Mouse (Mus musculus) brain, embryonic 18.5 days (tissue): ENCODE results near the gene Peak1.

Experiments
- DNase-seq: peaks from one replicate; pipeline ENCODE4 v3.0.0-alpha.2; 2012; ENCODE audit warnings: low read depth, low spot score

Peak1 gene

DNA sequence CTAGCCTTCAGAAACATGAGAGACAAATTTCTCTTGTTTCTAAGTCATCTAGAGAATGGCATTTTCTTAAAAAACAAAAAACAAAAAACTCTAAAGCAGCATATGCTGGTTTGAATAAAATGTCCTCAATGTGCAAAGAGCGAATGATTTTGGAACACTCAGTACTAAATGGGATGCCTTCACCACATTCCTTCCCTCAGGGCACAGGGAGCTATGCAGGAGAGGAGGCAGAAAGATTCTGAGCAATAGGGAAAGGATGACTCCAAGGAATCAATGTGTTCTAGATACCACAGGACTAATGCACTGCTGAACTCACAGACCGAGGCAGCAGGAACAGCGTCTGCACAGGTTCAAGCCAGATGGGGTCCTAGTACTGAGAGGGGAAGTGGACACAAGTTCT lies 103.5 kb downstream of the Peak1 start:
- no peak for DNase-seq

DNA sequence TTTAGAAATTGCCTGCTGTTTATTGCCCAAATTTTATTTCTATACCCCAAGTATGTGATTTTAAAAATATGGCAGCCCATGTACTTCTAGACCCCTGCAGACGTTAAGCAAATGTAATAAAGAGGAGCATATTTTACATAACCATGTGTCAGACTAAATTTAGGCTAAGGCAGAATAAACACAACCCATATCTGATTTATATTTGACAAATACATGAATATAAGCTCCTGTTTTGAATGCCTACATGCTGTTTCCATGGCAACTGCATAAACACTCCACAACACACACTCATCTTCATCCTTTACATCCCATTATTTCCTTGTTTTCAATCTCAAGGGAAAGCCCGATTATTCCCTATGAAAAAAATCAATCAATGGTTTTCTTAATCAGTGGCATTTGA lies 108.8 kb downstream of the Peak1 start:
- peak; percentile 32 for DNase-seq

DNA sequence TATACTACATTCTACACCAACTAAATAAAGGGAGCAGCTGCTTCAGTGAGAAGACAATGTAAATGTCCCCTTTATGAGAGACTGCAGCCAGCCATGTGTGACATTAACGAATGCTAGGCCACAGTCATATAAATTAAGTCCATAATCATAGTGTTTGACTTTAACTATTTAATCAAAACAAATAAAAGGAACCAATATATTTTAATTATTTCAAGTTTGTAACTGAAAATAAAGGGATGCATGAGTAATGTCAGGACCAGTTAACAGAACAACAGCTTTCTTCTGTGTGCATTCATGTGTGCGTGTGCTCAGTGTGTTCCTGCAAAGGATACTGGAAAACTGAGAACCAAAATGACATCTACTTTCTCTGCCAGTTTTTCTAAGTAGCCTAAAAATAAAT lies 113.3 kb downstream of the Peak1 start:
- no peak for DNase-seq

DNA sequence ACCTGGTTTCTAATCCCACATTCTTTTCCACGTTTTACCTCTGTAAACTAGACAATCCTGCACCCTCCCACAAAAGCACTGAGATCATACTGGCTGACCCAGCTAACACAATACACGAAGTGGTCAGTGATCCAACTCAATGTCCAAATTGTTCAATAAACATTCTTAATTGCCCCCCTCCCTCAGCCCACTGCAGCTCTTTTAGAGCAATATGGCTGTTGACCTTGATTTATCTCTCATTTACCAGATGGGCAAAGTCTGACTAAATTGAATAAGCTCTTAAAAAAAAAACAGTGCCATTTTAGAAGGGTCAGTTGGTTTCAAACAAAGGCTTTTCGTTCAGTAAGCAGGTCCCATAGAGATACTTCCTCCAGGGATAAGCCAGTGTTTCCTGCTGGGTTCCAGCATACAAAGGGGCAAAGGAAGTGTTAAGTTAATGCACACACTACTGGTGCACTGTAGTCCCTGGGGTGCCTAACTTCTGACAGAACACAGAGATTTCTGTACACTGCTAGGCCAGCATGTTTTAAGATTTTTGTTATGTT lies 114.9 kb downstream of the Peak1 start:
- no peak for DNase-seq

DNA sequence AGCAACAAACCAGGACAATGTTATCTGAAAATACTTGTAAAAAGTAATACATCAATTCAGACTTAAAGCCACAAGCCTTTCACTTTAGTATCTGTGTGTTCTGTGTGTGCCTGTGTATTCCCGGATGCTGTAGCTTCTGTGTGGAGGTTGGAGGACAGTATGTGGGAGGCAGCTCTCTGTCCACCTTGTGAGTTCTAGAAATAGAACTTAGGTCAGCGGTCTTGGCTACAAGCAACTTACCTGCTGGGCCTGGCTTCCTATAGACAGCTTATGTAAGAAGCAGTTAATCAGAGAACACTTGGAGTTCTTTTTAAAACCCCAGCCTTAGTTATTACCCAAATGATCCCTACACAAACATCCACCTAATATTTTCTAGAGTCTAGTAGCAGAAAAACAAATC lies 127.8 kb downstream of the Peak1 start:
- no peak for DNase-seq

DNA sequence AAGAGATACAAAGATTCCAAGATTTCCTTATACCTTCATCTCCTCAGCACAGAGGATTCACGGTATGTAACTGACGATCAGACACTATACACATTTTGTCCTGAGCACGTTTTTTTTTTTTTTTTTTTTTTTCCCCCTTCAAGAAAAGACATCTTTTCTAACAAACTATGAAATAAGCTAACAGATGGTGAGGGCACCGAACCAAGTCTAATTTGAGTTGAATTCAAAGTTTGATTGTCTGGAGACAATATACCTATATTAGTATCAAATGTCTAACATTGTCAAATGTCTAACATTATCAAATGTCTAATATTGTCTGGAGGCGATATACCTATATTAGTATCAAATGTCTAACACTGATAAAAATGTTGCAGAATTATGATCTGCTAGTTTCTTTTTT lies 135.4 kb downstream of the Peak1 start:
- DNase-seq: no peak

DNA sequence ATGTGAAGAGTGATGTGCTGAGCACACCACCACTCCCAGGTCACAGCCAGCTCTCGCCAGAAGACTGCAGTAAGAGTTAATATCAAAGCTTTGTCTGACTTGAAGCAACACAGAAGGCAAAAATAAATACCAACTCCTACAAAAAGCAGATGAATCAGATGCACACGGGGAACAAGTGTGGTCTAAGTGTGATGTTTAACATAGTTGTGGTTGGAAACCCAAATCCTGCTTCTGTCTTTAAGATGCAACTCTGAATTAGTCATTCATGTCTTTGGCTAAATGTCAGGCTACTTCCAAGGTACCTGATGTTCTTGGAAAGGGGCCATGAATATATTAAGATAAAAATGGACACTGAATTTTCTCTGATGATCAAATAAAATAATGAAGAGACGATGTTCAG lies 144.3 kb downstream of the Peak1 start:
- no peak for DNase-seq

DNA sequence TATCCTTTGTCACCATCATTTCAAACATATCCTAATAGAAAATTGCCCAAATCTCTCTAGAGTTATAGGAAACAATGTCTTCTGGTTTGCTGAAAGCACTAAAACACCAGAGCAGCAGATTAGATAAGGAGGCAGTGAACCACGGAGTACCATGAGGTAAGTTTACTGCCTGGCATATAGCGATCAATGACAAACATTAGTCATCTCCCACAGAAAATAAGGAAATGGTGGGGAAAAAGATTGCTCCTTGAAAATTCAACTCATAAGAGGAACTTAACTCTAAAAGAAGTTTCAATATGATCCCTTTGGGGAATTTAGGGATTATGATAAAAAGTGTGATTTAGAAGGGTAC lies 145.6 kb downstream of the Peak1 start:
- DNase-seq: no peak

DNA sequence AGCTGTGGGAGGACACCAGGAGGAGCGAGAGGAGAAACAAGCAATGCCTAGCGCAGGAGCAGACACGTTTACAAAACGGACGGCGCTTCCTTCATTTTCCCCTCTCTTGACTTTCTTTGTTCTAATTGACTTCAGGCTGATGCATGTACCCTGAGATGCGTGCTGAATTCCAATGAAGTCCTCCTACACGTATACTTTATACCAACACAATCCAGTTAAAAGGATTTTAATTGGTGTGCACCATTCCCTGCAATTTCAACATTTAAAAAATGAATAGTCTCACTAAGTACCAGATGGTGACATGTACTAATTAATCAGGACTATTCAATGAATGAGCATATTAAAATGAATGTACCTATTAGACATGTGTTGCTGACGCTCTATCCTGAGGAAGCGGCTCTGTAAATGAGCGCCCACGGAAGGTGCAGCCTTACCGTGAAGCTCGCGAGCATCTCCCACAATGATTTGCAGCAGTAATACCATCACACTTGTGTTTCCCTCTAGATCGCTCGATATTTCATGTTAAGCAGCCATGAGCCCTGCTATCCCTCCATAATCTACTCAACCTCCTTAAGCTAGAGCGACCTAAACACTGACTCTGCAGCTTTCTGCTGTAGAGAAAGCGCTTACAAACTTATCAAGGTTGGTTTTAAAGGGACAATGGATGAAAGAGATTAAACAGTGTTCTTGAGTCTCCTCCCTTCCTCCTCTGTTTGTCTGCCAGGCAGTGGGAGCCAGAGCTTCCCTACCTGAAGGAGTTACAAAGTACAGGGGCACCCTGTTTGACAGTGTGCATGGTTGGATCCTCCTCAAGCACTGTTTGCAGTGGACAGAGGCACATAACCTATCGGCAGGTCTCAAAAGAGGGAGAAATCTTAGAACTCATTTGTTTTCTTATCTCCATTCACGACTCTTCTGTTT lies 146.3 kb downstream of the Peak1 start:
- DNase-seq: no peak

DNA sequence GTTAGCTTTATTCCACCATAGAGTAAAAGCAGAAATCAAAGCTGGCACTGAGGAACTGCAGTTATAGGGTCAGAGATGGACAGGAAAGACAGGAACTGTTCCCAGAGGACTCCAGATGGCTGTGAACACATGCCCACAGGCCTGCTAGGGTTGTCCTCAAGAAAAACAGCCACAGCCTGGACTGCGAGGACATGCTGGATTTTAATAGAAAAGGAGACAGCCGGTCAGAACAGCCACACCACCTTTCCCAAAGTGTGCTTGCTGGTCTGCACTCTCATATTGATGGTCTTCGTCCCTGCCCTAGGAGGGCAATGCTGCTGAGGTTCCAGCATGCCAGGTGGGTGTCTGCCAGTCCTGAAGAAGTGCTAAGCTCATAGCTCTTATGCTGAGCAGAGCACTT lies 148.8 kb downstream of the Peak1 start:
- no peak for DNase-seq

DNA sequence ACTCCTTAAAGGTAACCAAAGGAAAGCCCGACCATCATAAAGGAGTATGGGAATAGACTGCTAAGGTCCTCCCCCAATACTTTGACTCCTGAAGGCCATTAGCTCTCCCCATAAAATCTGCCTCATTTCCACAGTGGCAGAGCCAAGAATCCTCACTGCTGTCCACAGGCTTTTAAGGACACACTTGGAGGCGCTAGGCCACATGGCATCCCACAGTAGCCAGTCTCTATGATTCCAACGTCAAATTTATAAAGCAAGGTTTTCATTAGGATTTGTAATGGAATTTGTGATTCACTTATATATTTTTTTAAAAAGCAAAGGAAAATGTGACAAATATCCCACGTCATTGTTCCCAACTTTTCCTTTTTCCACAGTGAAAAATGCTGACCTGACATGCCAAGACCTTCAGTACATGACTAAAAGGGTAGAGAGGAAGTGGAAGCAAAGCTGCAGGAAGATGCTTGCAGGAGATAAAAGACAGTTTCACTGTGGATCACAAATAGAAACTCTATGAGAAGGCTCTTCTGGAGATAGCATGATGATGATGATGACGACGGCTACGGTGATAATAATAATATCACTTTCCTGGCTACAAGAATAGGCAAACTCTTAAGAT lies 151.6 kb downstream of the Peak1 start:
- no peak for DNase-seq

DNA sequence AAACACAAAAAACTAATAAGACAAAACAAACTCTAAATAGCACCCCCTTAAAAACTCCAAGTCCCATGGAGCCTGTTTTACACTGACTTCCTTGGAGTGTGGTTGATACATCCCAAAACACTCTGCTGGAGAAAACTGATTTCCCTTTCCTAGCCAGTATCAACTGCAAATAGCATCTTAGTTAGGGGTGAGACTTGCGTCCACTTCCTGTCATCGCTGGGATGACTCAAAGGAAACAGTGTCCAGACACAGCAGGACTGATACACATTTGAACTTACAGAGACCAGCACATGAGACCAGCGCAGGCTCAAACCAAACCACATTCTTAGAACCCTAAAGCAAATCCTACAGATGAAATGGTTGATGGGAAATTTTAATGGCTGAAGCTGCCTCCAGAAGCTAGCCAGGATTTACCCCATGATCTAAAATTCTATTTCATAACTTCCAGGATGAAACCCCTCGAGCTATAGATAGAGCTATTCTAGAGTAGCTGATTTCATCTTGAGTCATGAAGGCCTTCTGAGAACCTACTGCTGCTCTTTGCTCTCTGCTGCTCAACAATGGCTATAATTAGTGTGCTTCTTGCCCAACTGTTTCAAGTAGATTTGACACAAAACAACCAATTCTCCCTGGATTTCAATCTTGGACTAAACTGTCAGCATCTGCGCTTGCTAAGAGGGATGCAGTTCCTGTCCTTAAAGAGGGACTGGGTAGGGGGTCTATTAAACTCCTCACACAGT lies 152.2 kb downstream of the Peak1 start:
- no peak for DNase-seq

DNA sequence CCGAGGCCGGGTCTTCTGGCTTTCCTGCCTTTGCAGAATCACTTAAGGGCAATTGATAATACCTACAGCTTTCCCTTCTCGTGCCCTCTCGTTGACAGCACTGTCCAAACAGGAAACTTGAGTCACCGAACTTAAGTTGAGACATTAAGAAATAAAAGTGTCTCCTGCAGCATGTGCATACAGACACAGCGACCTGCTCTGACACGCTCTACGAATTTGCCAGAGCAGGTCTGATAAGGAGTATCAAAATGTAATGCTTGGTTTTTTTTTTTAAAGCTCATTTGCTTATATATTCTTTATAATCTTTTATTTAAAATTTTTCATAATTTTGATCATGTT lies 152.9 kb downstream of the Peak1 start:
- no peak for DNase-seq

DNA sequence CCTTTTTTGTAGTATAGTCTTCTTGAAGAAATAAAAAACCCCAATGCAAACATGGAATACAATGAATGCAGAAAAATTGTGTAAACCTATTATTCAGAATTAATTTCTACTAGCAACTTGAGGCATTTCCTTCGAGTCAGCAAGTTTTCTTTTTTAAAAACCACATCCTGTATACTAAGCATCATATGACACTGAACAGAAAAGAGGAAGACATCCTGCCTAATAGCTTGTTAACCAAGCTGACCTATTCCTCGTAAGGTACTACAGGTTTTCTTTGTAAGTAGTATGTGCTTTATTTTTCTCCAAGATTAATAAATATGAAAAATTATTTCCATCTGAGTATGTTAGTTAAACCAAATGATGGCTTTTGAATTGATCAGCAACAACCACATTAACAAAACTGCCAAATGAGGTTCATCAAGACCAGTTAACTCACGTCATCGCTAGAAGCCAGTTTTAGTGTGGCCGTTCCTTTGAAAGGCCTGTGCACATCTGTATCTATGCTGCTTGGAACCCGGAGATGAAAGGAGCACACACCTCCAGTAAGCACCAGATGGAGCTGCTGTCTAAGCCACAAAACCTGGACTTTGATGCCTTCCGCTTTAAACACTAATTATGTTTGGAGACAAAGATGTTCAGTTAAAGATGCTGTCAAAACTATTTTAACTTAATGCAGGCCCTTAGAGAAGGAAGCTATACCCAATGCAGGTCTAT lies 153.4 kb downstream of the Peak1 start:
- no peak for DNase-seq

DNA sequence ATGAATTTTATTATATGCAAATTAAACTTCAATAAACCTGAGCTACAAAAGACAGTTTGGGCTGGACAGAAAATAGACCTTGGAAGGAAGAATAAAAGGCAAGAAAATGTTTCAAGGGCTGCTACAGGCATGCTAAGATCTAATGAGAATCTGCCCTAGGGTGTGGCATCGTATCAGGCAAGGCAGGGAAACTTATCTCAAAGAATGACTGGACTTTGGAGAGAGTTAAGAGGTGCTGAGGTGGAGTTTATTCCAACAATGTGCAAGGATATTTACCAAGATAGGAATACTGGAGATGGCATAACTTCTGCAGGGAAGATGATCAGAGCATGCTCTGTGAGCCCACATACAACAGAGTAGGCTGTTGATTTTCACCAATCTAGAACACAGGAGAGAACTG lies 154.8 kb downstream of the Peak1 start:
- no peak for DNase-seq

DNA sequence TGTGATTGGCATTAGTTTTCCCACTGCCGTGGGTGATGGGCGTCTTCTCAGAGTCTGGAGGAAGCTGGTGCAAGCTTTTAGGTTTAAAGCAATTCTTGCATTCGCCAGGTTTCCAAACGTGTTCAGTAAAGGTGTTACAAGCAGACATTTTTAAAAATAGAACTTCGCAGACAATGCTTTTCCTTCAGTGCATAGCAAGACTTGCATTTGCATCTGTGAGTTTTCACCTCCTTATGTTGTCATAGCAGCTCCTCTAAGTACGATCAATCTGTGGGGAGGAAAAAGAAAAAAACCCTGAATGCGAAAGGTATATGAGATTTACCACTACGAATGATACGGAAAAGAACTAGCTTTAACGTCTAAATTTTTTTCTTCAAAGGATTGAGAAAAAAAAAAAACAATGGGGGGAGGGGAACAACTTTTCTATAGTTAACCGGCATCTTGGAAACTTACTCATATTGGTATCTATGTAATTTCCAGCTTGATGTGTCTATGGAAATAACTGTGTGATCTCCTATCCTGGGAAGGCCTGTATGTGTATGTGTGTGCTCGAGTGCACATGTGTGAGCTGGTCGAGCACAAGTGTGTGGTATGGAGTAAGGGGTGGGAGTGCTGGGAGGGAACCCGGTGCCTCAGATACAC lies 157.3 kb downstream of the Peak1 start:
- no peak for DNase-seq

DNA sequence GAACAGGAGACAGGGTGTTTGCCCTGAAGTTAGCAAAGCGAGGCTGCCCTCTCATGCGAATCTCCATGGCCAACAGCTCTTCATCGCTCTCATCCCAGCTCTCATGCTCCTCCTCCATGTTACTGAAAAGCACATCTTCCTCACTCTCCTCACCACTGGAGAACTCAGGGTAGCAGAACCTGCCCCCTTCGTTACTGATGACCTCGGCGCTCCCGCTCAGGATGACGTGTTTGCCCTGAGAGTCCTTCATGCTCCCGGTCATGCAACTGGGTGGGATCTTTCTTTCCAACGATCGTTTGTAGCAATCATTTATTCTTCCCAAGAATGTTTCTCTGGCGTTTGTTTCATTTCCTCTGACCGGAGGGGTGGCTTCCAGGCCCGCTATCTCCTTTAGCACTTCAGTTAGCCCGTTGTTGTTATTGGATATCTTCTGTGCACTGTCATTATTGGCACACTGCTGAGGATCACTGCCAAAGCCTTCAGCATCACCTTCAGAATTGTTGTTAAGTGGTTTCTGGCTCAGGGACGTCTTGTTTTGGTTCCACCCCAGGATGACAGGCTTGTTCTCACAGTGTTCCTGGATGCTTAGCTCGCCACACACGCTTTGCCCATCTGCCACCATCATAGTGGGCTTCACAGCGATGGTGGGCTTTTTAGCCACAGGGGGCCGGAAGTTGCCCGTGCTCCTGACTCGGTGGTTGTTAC lies 157.9 kb downstream of the Peak1 start:
- no peak for DNase-seq

DNA sequence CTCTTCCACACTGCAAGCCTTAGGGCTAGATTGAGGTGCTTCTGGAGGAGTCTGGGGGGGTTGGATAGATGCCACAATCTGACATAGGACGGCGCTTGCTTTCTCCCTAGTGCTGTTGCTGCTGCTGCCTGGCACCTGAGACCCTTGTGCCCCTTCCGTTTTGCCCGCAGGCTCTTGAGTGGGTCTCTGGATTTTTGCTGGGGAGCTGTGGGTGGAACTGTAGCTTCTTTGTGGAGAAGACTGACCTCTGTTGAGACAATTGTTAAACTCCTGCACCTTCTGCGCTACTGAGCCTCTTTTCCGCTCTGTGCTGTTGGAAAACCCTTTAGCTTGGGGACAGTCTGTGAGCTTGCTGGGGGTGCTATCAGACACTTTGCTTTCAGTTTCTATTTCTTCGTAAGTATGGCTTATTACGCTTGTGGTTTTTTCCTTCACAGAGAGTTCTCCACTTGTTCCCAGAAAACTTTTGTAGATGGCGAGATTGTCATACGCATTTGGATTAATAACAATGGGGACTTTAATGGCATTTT lies 159.5 kb downstream of the Peak1 start:
- DNase-seq: no peak

DNA sequence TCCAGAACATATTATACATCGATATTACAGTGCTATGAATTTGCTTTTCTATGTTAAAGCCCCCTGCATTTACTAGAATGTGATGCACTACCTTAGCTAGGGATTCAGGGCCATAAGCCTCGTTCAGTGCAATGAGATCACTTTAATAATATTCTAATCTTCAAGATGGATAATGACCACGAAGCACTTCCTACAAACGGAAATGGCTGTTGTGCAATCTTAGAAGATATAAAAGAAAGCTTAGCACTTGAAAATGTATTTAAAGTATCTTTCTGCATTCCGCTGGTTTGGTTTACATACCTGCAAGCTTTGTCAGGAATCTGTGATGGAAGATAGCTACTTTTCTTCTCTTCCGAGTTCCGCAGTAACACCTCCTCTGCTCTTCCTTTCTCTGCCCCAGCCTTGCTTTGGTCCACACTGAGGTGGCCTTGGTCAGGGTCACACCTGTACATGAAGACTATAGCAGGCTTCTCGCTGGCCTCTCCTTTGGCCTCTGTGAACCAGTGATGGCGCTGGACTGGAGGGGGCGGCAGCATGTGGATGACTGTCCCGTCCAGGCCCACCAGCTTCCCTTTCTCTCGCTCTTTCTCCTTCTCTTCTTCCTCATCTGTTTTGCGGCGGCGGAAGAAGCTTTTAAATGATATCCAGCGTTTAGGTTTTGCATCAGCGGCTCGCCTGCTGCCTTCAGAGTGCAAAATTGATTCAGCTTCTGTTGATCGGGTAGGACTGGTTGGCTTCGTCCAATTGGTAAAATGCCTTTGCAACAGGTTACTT lies 160.5 kb downstream of the Peak1 start:
- no peak for DNase-seq
